Mouse (Mus musculus) 3134 (cell line): ENCODE measurements around the gene Fcrl6.
A peak's percentile ranks its signal among the peaks of the same experiment; 100 is the strongest.

Experiments
- DNase-seq: peaks from one replicate; pipeline ENCODE4 v3.0.0-alpha.2; 2011; ENCODE audit warnings: low spot score; ENCODE audit not compliant: insufficient read length; ENCODE audit errors: extremely low read depth

Gene Fcrl6

DNA sequence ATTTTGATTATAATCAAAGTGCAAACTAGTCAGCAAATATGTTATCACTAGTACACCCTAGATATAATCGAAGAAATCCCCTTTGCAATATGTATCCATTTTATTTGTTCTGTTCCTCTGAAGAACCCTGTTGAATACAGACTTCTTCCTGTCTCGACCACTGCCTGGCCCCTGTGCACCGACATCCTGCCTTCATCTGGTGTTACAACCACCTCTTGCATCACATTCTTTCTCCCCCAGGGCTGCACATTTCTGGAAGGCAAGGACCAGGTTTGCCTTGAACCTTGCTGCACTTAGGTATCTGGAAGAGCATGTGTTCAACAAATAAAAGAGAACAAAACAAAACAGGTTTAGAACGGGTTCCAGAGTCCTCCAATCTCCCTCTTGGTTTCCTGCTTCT lies 13.1 kb upstream of the Fcrl6 start:
- DNase-seq: no peak

DNA sequence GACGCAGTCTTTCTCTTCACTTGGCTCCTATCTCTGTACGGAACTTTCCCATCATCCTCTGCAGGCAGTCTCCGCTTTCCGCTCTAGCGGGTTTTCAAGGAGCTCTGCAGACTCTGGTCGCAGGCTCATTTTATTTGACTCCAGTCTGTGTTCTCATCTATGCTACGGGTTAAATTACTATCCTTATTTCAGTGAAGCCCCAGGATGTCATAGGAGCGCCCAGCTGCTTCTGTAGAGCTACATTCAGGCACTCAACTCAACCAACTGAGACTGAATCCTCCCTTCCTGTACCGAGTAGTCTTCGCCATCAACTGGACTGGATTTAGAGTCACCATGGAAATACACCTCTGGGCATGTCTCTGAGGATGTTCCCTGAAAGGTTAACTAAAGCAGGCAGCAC lies 12.3 kb upstream of the Fcrl6 start:
- DNase-seq: no peak

DNA sequence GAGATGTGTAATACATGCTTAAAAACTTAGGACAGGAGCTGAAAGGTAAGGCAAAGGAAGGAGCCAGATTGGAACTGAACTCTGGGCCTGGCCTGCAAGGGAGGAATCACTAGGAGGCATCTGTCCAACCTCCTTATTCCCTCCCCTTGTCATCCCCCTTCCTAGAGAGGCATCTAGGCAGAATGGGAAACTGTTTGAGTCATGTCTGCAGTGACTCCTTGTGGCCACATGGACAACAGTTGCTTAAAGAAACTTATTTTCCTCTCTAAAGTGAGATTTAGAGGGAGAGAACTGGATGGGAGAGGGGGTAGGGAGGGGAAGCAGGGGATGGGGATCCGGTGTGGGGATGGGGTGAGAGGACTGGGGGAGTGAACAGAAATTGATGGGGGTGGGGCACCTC lies 10.4 kb upstream of the Fcrl6 start:
- DNase-seq: no peak

DNA sequence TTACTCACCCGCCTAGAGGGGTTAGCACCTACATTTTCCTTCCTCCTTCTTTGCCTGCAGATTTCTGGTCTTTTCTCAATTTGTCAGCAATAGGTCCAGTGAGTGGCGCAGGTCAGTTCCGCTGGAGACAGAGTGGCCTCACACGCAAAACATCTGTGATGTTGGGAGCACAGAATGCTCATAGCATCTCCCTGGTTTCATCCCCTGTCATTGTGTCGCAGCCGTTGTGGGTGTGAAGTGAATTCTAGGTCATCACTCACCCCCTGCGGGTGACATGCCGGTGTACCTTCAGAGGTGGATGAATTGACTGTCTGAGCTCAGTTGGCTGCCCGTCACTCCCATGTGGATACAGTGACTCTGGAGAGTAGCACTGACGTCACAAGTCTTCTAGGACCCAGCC lies 9.0 kb upstream of the Fcrl6 start:
- no peak for DNase-seq

DNA sequence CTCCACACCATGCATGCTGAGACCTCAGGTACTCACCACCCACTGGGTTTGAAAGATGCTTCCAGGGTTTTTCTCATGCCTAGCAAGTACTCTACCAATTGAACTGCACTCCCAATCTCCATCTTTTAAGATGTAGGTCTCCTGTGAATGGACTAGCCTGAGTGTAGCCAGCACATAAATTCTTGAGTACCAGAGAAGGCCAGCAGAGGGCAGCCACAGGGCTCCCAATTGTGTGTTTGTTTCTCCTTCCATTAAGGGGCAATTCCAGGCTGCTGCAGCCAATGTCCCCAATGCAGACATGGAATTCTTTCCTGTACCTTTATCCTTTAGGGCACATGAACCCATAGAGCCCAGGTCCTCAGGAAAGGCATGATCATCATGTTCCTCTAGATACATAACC lies 7.9 kb downstream of the Fcrl6 start:
- no peak for DNase-seq

DNA sequence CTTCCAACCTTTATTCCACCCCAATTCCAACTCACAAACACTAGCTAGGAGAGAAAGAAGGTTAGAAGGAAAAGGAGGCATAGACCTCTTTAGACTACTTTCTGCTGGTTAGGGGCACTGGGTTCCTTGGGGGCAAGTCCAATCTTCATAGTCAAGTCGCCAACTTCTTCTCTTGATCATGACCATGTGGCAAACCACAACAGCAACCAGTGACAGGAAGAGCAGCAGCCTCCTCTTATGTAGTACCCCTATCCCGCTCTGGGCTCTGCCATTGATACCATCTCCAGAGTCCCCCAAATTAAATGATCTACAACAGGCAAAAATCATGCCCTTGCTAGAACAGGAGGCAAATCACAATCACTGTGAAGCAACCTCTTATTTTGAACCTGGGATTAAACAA lies 8.4 kb downstream of the Fcrl6 start:
- no peak for DNase-seq

DNA sequence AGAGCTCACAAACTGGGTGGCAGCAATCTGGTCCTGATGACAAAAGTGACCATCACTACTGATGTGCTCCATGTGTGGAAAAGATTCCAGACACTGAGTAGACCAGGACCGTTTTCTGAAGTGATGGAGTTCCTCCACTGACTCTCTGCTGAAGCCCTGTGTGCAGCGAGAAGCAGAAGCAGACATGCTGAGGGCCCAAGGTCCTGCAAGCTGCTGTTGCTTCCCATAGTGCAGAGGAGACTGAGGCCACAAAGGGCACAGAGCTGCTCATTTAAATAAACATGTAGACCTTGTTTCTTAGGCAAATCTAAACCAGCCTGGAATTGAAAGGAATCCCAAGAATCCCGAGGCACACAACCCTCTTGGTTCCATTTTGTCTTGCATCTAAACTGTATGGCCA lies 9.0 kb downstream of the Fcrl6 start:
- DNase-seq: no peak

DNA sequence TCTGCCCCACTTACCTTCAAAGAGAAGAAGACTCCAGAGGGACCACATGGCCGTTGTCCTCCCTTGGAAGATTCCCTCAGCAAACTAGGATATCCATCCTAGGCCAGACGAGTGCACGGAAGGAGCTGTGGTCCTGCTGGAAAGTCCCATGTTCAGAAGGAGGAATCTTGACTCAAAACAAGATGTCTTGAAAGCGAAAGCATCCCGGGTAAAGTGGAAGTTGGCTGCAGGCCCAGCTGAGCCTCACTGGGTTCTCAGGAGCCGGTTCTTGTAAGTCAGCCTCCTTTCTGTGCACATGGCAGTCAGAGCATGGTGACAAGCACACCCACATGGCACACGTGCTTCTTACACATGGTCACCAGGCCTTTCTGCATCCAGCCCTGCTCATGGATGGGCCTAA lies 12.0 kb downstream of the Fcrl6 start, which contains the start of gene Slamf8:
TSS of gene Slamf8 (minus strand) at position 184 of the 400 bp plus-strand sequence.
- peak; percentile 57 for DNase-seq

DNA sequence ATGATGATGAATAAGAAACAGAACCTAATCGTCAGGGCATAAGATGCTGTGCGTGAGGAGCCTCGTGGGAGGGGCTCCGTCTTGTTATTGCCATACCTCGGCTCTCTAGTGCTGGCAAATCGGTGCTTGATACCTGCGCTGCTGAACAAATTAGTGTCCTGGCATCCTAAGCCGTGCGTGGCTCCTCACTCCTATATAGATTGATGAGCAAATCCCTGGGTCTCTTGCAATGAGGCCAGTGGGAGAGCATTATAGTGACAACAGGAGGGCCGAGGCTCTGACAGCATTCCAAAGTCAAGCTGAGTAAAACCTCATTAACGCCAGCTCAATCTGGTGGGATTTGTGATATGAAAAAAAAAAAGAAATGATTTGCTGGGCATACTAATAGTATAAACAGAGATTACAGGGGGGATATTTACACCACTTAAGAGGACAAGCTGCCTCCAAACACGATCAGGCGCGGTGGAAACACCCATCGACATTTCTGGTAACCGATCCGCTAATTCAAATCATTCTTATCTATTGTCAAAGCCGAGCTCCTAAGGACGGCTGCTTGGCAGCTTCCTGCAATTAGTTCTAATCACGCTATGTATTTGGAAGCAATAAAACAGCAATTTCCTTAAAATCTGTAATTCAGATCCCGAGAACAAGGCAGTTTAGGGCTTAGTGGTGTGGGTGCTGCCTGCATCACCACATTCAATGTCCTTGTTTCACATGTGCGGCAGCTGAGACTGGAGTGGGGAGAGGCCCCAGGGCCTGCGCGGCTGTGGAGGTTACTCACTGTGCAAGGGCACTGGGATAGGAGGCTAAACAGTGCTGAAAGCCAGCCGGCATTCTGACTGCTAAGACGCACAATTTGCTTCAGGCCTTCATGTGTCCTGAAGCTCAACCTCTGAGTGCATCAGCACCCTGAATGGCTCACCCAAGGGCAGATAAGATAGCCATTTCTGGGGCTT lies 16.5 kb downstream of the Fcrl6 start:
- no peak for DNase-seq

DNA sequence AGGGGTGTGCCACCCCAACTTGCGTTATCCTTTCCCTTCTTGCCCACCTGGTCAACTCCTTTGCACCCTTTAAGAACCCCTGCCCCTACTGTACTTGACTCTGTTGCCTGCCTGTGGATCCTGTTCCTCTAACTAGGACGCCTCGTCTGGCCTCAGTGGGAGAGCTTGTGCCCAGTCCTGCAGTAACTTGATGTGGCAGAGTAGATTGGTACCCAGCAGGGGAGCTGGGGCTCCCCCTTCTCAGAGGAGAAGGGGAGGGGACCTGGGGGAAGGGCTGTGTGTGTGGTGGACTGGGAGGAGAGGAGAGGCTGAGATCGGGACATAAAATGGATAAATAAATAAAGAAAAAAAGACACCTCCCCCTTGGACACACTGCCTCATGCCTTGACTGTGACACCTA lies 17.3 kb downstream of the Fcrl6 start:
- DNase-seq: no peak

DNA sequence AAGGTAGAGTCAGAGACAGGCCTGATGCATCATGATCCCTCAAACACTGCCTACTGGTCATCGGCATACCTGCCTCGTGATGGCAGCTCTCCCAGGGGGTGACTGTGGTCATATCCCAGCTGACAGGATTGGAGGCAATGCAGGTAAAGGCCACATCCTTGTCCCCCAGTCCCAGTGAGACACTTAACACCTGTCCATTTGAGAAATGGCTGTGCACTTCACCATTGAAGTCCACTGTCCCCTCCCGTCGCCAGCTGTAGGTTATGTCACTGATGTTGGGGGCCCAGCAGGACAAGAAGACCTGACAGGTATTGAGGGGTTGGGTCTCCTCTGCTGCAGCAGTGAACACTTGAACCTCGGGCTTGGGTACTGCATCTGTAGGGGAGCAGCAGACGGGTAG lies 18.1 kb downstream of the Fcrl6 start:
- no peak for DNase-seq

DNA sequence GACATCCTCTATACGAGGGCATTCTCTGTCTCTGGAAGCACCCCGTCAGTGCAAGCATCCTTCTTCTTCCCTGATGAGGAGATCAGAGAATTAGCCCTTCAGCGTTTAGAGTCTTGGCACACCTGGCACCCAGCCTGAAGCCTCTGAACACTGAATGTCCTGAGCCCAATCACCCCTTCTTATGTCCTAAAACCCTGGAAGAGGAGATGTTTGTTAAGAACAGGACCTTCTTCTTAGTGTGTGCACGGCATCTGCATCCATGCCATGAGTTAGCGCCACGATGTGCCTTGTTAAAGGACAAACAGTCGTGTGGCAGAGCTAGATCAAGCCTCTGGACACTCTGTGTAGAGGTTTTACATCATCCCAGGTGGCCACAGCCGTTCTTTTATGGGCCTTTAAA lies 19.9 kb downstream of the Fcrl6 start:
- DNase-seq: no peak

DNA sequence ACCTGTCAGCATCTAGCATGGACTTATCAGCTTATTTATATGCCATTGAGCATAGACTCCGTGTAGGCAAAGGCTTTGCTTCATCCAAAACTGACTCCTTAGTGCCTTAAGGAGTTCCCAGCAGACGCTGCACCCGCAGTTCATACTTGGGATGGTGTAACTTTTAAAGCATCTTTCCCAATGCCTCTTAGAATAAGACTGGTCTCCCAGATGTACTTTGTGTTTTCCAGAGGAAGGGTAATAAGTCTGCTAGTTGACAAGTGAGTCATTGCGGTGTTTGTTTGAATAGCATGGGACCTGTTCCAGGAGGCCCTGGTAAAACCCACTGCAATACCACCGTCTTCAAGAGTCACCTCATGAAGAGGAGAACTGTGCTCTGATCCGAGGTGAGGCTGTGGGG lies 22.2 kb downstream of the Fcrl6 start:
- peak; percentile 65 for DNase-seq

DNA sequence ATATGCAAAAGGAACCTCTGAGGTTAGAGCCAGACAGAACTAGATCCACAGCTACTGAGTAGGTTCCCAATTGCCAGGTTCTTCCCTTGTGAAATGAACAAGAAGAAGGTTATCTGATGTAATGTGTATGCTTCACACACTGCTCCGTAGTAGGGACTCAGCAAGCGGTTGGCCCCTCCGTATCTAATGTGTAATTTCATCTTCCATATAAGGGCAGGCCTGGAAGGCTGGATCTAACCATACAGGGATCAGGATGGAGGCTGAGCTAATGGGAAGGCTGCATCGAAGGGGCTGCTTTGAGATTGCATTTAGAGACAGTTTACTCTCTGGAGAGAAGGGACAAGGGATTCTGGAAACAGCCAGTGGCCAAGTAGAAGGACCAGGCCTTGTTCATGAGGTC lies 34.6 kb downstream of the Fcrl6 start:
- no peak for DNase-seq

DNA sequence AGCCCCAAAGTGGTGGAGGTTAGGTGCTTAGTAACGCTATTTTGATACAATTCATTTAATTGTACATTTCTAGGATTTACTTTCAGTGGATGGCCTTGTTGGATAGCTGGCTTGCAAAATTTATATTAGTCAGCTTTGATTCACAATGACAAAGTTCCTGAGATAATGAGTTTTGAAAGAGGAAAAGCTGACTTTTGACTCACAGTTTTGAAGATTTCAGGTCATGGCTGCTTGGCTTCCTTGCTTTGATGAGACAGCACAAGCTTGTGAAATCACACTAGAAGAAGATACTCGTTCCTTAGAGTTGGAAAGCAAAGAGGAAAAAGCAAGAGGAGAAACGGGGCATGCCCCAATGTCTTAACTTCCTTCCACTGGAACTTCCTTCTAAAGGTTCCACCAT lies 36.2 kb downstream of the Fcrl6 start:
- DNase-seq: no peak

DNA sequence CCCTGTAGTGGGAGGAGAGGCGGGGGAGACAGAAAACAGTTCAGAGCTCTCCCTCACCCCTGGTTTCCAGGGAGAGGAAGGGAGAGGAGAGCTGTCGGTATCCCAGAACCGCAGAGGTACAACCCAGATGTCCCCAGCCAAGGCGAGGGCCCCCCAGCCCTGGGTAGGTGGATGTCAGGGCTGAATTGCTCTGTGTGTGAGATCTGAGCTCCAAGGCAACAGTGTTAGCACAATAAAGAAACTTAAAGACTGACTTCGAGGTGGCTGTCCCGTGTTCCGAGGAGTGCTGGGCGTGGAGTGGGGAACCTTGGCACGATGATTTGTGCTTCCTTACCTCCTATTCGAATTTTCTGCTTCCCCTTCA lies 38.9 kb downstream of the Fcrl6 start:
- DNase-seq: no peak

DNA sequence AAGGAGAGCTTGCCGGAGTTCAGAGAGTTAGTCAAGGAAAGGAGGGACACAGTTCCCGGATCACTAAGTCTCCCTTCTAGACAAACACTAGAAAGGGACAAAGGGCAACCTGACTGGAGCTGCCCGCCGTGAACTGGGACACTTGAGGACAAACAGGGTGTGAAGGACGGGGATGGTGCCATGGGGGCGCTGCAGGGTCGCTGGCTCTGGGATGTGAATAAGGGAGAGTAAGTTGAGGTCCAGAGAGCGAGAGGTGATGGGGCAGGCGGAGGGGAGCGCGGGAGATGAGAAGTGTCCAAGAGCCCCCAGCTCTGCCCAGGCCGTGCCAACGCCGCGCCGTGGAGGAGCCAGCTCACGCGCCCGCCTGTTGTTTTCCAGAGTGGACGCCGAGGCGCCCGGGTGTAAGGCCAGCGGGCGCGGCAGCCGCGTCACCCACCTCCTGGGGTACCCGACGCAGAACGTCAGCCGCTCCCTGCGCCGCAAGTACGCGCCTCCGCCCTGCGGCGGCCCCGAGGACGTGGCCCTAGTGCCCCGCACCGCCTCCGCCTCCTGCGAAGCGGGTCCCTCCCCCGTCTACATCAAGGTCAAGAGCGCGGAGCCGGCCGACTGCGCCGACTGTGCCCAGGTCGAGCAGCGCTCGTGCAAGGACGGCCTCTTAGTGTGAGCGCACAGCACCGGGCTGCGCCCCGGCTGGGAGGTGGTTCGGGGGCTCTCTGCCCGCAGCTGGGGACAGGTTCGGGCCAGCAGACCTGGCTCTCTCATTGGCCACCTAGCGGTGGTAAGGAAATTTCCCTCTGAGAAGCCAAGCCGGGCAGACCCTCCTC lies 39.5 kb downstream of the Fcrl6 start:
- no peak for DNase-seq

DNA sequence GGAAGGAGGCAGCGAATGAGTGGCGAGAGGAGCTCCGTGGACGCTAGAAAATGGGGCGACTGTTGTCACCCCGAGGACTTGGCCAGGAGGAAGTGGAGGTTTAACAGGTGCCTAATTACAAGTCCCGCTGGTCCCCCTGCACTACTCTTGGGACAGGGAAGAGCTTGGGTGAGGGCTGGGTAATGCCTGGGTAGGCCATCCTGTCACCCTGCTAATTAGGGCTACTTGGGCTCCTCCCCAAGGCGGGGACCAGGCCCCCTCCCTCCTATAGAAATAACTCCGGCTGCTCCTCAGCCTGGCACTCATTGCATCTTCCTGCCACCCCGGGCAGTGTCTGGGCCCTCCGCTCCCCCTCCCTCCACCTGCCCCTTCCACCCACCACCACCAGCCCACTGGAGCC lies 46.7 kb downstream of the Fcrl6 start, which contains the start of gene Vsig8:
TSS of gene Vsig8 (plus strand) at position 301 of the 400 bp plus-strand sequence.
- DNase-seq: no peak

DNA sequence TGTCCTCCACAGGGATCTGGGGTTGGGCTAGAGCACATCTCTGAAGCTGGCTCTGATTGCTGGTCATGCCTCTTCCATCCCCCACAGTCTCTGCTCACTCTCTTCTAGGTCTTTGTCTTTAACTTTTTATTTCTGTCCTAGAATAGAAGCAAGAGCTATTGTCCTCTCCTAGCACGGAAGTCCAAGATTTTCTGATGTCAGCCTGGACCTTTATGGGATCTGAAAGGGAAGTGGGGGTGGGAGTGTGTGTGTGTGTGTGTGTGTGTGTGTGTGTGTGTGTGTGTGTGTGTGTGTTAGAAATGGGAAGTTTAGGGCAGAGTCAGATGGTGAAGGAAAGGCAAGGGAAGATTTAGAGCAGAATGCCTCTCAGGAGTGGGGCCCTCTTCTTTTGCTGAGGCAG lies 49.7 kb downstream of the Fcrl6 start:
- no peak for DNase-seq

DNA sequence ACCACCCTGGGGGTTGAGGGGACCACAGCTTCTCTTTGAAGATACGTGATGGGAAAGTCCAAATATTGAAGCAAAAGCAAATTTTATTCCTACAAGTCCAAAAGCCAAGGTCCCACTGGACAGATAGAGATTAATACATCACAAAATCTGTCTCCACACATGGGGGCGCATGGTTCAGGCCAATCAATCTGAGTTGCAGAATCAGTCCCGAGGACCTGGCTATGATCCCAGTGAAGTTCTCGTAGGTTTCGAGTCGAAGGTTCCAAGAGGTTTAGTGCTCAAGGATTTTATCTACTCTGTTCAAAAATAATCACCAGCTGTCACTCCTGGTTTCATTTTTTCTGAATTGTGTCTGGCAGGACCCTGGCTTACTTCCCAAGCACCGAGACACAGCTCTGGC lies 51.3 kb downstream of the Fcrl6 start:
- no peak for DNase-seq

DNA sequence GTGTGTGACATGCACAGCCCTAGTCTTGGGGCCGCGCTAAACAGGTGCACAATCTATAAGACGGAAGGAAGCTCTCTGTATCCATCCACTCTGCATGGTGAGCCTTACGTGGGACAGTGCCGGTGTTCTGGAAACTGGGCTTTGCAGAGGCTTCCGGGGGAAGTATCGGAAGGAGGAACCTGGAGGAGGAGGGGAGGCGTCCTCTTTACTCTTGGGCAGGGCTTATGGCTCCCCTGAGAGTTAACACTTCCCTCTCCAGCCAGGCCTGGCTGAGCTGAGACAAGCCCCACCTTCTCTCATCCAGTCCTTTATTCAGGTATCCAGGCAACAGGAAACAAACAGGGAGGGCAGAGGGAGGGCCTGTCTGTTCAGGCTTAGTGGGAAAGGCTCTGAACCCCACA lies 51.8 kb downstream of the Fcrl6 start:
- no peak for DNase-seq

DNA sequence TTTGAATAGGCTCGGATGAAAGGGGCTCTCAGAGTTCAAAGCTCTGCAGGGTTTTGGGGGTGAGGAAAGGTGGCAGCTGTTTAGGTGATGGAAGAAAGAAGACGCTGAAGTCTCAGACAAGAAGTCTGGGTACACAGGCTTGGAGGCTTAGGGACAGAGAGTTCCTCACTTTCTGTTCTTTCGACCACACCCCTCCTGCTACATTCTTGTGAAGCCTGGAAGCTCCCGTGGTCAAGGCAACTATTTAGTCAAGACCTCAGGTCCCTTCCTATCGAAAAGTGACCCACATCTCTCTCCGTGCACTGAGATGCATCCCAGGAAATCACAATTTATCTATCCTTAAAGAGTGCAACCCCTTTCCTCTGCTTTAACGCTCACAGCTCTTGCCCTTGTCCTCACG lies 52.6 kb downstream of the Fcrl6 start:
- no peak for DNase-seq
